Mouse (Mus musculus): Measurements from ENCODE around the gene Dlg5. TPM values are rescaled to one million over a fixed set of nuclear protein-coding genes. Genes with fewer than 3 reads are reported as not detected.

The Dlg5 gene
- polyA plus RNA-seq, 1 experiment = 35.3 TPM

DNA sequence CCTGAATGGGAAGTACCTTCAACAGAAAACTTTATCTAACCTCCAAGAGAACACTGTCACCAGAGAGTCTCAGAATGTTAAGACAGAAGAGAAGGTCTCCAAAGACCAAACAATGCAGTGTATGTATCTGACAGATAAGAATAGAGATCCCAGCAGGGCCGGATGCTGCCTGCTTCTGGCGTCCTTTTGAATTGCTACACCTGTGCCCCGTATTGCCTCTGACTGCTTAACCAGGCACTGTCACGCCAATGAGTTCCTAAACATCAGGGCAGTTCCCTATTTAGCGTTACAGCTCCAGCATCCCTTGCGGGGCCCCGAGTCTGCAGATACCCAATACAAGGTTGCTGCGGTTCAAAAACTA is 28.4 kb downstream of the Dlg5 start:
- TF ChIP-seq CTCF (IDR thresholded peaks at IDR 0.05; ENCODE audit: insufficient read depth, low read length) (no peak), POLR2A (IDR thresholded peaks at IDR 0.05; ENCODE audit: borderline replicate concordance, extremely low read depth, low read depth, low read length) (no peak)
- 49% methylated on average over 8 of the region's 8 CpGs for WGBS
- Histone ChIP-seq H3K4me1 (ENCODE audit: control insufficient read depth, insufficient read depth, low read length) (peaks cover 8% of the 10 kb centered on the region), H3K4me3 (replicated peaks; ENCODE audit: extremely low read depth, low read depth, low read length) (no peak overlapping the region)
- DNase-seq = no peak

DNA sequence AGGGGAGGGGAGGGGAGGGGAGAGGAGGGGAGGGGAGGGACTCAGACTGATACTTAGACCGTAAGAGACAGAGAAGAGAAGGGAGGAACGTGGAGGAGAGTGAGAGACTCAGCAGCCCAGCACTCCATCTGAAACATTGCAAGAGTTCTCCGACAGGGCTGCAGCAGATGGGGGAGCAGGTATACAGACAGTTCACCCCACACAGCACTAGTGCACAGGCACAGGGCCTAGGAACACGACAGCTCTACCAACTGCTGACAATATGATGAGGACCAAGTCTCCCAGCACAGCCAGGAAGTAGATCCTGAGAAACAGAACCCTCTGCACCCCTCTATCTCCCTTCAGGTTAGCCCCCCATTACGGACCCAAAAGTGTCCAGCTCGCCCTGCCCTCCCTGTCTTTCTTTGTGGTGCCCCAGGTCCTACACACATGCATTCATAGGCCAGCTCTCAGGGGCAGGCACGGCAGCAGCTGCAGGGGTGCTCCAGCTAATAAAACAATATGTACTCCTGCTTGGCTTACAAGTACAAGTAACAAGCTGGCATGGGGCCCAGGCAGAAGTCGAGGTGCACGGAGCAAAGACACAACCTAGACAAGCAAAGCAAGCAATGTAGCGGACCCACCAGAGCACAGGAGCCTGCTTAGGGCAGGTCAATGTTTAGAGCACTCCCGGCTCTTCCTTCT is 28.9 kb downstream of the Dlg5 start:
- TF ChIP-seq CTCF (IDR thresholded peaks at IDR 0.05; ENCODE audit: insufficient read depth, low read length) = no peak
- TF ChIP-seq POLR2A (IDR thresholded peaks at IDR 0.05; ENCODE audit: borderline replicate concordance, extremely low read depth, low read depth, low read length) = no peak
- WGBS = 53% methylated on average over 11 of the region's 11 CpGs
- Histone ChIP-seq H3K4me1 (ENCODE audit: control insufficient read depth, insufficient read depth, low read length) (peaks cover 7% of the 10 kb centered on the region), H3K4me3 (replicated peaks; ENCODE audit: extremely low read depth, low read depth, low read length) (no peak overlapping the region)
- no peak for DNase-seq

DNA sequence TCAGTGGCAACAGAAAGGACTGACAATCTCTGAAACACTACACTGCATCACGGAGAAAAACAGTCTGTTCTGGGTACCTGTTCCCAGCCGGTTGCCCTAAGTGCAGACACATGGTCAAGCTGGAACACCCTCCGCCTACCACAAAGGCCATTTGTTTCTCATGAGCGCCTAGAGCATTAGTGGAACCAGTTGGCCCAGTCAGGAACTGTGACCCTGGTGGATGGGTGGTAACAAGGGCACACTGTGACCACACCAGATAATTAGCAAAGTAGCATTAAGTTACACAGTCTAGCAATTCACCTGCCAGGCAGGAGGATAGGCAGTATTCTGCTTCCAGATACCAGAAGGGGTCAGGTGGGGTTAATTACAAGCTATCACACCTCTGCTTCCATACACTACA is 29.7 kb downstream of the Dlg5 start:
- no peak for TF ChIP-seq CTCF (IDR thresholded peaks at IDR 0.05; ENCODE audit: insufficient read depth, low read length)
- TF ChIP-seq POLR2A (IDR thresholded peaks at IDR 0.05; ENCODE audit: borderline replicate concordance, extremely low read depth, low read depth, low read length) = no peak
- DNase-seq = no peak
- Histone ChIP-seq H3K4me1 (ENCODE audit: control insufficient read depth, insufficient read depth, low read length) (peaks cover 10% of the 10 kb centered on the region), H3K4me3 (replicated peaks; ENCODE audit: extremely low read depth, low read depth, low read length) (no peak overlapping the region)
- 67% methylated on average over 4 of the region's 4 CpGs for WGBS

DNA sequence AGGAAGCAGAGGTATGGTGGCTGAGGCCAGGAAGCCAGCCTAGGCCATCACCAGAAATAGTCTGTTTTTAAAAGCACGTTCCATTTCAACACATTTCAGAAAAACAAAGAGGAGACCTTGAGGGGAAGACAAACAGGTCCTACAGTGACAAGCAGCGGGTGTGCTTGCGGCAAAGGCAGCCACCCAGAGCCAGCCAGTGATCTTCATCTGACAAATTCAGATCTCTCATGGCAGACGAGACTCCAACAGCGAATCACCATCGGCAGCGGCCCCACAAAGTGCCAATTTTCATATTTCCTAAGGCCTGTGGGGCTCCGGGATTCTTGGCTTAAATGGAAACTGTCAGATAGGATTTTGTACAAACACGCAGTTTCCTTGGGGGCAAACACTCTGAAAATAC is 31.3 kb downstream of the Dlg5 start:
- no peak for TF ChIP-seq CTCF (IDR thresholded peaks at IDR 0.05; ENCODE audit: insufficient read depth, low read length)
- no peak for TF ChIP-seq POLR2A (IDR thresholded peaks at IDR 0.05; ENCODE audit: borderline replicate concordance, extremely low read depth, low read depth, low read length)
- DNase-seq = no peak
- Histone ChIP-seq H3K4me3 (replicated peaks; ENCODE audit: extremely low read depth, low read depth, low read length) (no peak overlapping the region), H3K4me1 (ENCODE audit: control insufficient read depth, insufficient read depth, low read length) (peaks cover 10% of the 10 kb centered on the region)
- 75% methylated on average over 9 of the region's 9 CpGs for WGBS

DNA sequence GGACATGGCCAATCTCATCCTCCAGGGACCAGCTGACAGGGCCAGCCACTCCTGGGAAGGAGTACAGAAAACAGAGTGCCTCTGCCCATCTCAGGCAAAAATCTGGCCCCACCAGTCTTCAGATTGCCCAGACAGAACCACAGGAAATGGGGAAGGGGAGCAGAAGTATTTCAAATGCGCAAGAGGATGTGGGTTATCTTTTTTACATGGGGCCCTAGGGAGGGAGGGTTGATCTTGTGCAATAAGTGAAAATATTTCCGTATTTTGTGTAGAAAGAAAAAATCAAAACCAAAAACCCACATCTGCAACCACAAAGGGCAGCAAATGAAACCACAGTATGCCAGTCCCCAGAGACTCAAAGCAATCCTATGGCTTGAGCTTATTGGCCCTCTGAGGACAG is 32.4 kb downstream of the Dlg5 start:
- Histone ChIP-seq H3K4me1 (ENCODE audit: control insufficient read depth, insufficient read depth, low read length) (peaks cover 10% of the 10 kb centered on the region), H3K4me3 (replicated peaks; ENCODE audit: extremely low read depth, low read depth, low read length) (no peak overlapping the region)
- no peak for DNase-seq
- 48% methylated on average over 2 of the region's 2 CpGs for WGBS
- TF ChIP-seq POLR2A (IDR thresholded peaks at IDR 0.05; ENCODE audit: borderline replicate concordance, extremely low read depth, low read depth, low read length) = no peak
- no peak for TF ChIP-seq CTCF (IDR thresholded peaks at IDR 0.05; ENCODE audit: insufficient read depth, low read length)

DNA sequence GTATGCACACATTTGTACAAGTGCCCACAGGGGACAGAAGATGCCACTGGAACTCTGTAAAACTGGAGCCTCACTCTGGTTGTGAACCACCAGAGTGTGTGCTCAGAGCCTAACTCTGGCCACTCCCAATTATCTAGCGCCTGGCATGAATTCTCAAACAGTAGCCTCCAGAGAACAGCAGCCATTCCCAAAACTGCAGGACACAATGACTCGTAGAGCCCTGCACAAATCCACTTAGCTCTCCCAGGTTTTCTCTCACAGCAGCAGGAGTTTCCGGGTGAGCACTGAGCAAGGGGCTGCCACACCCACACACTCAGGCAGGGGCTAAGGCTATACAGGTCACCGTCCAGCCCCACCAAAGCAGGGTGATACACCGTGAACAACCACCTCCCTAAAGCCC is 32.9 kb downstream of the Dlg5 start:
- TF ChIP-seq POLR2A (IDR thresholded peaks at IDR 0.05; ENCODE audit: borderline replicate concordance, extremely low read depth, low read depth, low read length) = no peak
- TF ChIP-seq CTCF (IDR thresholded peaks at IDR 0.05; ENCODE audit: insufficient read depth, low read length) = no peak
- WGBS = 54% methylated on average over 5 of the region's 5 CpGs

DNA sequence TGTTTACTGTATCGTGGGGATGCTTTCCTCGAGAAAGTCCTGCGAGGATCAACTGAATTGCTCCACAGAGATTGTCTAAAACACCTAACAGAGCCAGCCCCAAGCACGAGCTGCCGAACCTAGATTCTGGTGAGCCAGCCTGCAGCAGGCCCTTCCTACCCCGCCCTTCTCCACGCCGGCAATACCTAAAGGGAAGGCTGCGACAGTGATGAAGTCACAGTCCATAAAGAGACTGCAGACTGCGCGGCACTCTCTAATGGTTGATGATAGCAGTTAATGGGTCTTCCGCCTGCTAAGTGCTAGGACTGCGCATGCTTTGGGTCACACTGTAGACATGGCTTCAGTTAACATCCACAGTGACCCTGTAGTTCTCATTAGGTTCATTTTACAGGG is 38.4 kb downstream of the Dlg5 start:
- 66% methylated on average over 13 of the region's 13 CpGs for WGBS
- no peak overlapping the region for H3K4me3 ChIP-seq (replicated peaks; ENCODE audit: extremely low read depth, low read depth, low read length)
- DNase-seq = no peak
- H3K4me1 ChIP-seq (ENCODE audit: control insufficient read depth, insufficient read depth, low read length) = peaks cover 10% of the 10 kb centered on the region
- TF ChIP-seq CTCF (IDR thresholded peaks at IDR 0.05; ENCODE audit: insufficient read depth, low read length) = no peak
- no peak for TF ChIP-seq POLR2A (IDR thresholded peaks at IDR 0.05; ENCODE audit: borderline replicate concordance, extremely low read depth, low read depth, low read length)

More for the DNA sequence above, 32.9 kb downstream of the Dlg5 start:
- H3K4me1 ChIP-seq (ENCODE audit: control insufficient read depth, insufficient read depth, low read length) = peaks cover 10% of the 10 kb centered on the region
- no peak for DNase-seq
- no peak overlapping the region for H3K4me3 ChIP-seq (replicated peaks; ENCODE audit: extremely low read depth, low read depth, low read length)

DNA sequence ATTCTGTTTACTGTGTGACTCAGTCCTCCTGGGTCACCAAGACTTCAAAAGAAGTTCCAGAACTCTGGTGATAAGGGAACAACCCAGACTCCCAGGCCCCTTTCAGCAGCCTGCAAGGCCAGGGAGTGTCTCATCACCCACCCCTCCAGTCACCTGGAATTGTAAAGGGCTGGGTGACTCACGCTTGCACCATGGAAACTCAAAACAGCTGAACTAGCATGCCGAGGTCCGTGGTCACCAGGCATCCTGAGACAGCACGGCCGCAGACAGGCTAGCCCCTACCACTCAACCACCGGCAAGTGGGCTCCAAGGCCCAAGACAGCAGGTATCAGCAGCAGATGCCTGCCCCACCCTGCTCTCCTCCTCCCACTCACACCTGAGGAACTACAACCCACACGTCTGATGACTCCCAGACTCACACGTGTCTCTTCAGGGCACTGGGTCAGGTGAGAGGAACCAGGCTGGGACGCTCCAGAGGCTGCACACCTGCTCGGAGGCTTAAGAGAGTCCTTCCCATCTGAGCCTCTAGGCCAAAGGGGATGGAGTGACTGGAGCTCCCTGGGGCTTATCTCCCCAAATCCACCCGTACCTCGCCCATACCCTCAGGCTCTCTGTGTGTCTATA is 38.9 kb downstream of the Dlg5 start:
- WGBS = 56% methylated on average over 12 of the region's 12 CpGs
- no peak for TF ChIP-seq CTCF (IDR thresholded peaks at IDR 0.05; ENCODE audit: insufficient read depth, low read length)
- H3K4me3 ChIP-seq (replicated peaks; ENCODE audit: extremely low read depth, low read depth, low read length) = no peak overlapping the region
- H3K4me1 ChIP-seq (ENCODE audit: control insufficient read depth, insufficient read depth, low read length) = peaks cover 13% of the 10 kb centered on the region
- no peak for DNase-seq

DNA sequence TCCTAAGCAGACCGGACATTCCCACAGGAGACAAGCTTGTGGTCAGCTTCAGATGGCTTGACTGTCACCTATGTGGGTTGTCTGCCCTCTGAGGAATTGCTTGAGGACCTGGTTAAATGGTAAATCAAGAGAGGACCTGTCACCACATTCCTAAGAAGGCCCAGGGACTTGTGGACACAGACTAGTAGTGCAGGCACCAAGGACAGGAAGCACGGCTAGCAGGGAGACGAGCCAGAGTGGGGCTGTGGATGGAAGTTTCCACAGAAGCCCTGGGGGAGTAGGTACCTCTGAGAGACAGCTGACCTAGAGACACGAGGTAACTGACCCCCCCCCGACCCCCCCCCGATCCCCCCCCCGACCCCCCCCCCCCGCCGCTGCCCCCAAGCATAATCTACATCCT is 39.4 kb downstream of the Dlg5 start:
- WGBS = 20% methylated on average over 9 of the region's 9 CpGs
- no peak for DNase-seq
- TF ChIP-seq CTCF (IDR thresholded peaks at IDR 0.05; ENCODE audit: insufficient read depth, low read length) (no peak), POLR2A (IDR thresholded peaks at IDR 0.05; ENCODE audit: borderline replicate concordance, extremely low read depth, low read depth, low read length) (no peak)

DNA sequence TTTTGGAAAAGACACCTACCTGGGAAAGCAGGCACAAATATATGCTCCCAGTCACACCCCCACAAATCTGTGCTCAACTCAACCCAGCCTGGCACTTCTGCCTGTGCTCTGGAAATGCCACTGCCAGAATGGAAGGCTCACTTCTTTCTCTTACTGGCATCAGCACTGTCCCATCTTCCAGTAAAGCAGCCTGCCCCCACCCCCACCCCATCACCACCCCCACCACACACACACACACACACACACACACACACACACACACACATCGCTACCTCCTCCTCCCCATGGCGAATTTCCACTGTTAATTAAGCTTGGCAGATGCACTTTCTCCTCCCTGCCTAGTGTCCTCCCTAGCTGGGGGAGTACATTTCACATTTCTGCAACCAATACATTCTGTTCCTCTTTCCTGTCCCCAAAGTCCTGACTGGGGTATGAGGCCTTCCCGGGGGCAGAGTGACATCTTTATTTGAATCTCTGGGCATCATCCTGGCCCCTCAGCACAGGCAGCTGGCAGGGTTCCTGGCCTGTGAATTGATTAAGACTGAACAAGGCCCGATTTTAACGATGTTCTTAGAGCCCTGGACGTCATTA is 40.3 kb downstream of the Dlg5 start:
- Histone ChIP-seq H3K4me3 (replicated peaks; ENCODE audit: extremely low read depth, low read depth, low read length) (no peak overlapping the region), H3K4me1 (ENCODE audit: control insufficient read depth, insufficient read depth, low read length) (peaks cover 16% of the 10 kb centered on the region; the same call in 1 of the 2 replicates)
- TF ChIP-seq POLR2A (IDR thresholded peaks at IDR 0.05; ENCODE audit: borderline replicate concordance, extremely low read depth, low read depth, low read length) (no peak), CTCF (IDR thresholded peaks at IDR 0.05; ENCODE audit: insufficient read depth, low read length) (no peak)
- WGBS = 46% methylated on average over 6 of the region's 6 CpGs
- DNase-seq = no peak

More for the DNA sequence above, 39.4 kb downstream of the Dlg5 start:
- Histone ChIP-seq H3K4me1 (ENCODE audit: control insufficient read depth, insufficient read depth, low read length) (peaks cover 13% of the 10 kb centered on the region), H3K4me3 (replicated peaks; ENCODE audit: extremely low read depth, low read depth, low read length) (no peak overlapping the region)

Measured in lung, adult 2 months (tissue).